Mouse (Mus musculus) left cerebral cortex, postnatal 14 days (tissue): ENCODE data around the gene Arel1. TPM values are rescaled to one million over a fixed set of nuclear protein-coding genes. Genes with fewer than 3 reads are reported as not detected.

ENCODE experiments used
- DNase-seq, 2 experiments: peaks; one replicate each; pipeline ENCODE4 v3.0.0; 2021 to 2022; ENCODE audit warnings: low spot score in 2 of 2, mixed read lengths in 1 of 2
- intact Hi-C: fragments of 180-260 bp; cut with DNase I; formaldehyde crosslinking; loops from one replicate; pipeline ENCODE4 v1.15.1; 2025
- long read RNA-seq, 2 experiments: library from polyadenylated mRNA; stranded (forward); transcript quantifications; one replicate each; pipeline ENCODE4 v2.0.0; 2021
- total RNA-seq, 2 experiments: library from RNA; stranded (reverse); gene quantifications; 2 replicates each; pipeline ENCODE4 v1.2.3; 2021

Arel1 gene
- 100 to 1,000 TPM; 103 to 106 TPM for total RNA-seq
- long read RNA-seq, experiment 1, full-length matches to known transcripts = 15 of 70 reads
- long read RNA-seq, experiment 1, partial matches to known transcripts = 45 of 70 reads
- long read RNA-seq, experiment 1, other reads (novel, unspliced or antisense) = 10 of 70 reads
- long read RNA-seq, experiment 2, full-length matches to known transcripts = 5 of 45 reads
- long read RNA-seq, experiment 2, partial matches to known transcripts = 11 of 45 reads
- long read RNA-seq, experiment 2, other reads (novel, unspliced or antisense) = 29 of 45 reads

GRCm38 (mm10) chr12:84970428-84971096 lies at the start of gene Arel1, which contains the start of gene Fcf1:
Gene Arel1, minus strand, starts transcription at chr12:84970900.
Gene Fcf1, plus strand, starts transcription at chr12:84970897.
- DNase-seq = peak; percentile 94
- intact Hi-C loops = loop anchor here (5.0 to 10.0 kb wide), 3 partner anchors 98 to 334 kb away; no protein-coding TSS in a partner anchor

GRCm38 (mm10) chr12:85012185-85012584 lies 41.5 kb upstream of the Arel1 start:
- DNase-seq = no peak
- intact Hi-C loops = no loop called here

- intact Hi-C loops = no loop called here
- no peak for DNase-seq
These were observed 39.8 kb upstream of the Arel1 start for GRCm38 (mm10) chr12:85010541-85010940.

- intact Hi-C loops = no loop called here
- no peak for DNase-seq
These were observed 39.1 kb upstream of the Arel1 start for GRCm38 (mm10) chr12:85009776-85010175.

DNA sequence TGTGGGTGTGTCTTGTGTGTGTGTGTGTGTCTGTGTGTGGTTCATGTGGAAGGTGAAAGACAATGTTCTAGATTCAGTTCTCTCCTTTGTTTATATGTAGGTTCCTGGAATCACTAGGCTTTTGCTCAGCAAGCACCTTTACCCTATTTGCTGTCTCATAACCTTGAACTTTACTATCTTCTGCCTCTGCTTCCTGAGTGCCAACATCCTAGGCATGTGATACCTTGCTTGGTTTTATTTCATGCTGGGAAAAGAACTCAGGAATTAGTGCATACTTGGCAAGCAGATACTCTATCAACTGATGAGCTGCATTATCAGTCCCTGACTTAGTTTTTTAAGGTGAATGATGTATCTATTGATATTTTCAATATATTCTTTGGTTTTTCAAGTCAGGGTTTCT lies 36.3 kb upstream of the Arel1 start:
- DNase-seq = no peak
- intact Hi-C loops = no loop called here

GRCm38 (mm10) chr12:85006206-85006605 lies 35.5 kb upstream of the Arel1 start:
- DNase-seq = no peak
- intact Hi-C loops = no loop called here

DNA sequence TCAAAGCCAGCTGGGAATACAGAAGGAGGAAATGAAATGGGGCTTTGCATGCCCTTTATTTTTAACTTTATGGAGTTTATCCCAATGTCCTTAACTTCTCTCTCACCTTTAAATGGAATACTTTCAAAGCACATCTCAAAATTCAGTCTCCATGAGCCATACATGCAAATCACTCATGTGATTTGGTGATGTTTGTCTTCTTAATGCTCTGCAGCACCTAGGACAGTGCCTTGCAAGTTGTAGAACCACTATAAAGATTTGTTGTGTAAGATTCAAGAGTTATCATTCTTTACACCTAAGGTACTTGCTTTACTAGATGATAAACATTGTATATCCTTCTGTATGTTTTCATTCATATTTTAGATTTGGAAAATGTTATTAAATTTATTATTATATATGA lies 28.4 kb upstream of the Arel1 start:
- DNase-seq = no peak
- intact Hi-C loops = no loop called here

GRCm38 (mm10) chr12:84996501-84997398 lies 26.1 kb upstream of the Arel1 start:
- intact Hi-C loops = no loop called here
- DNase-seq = peak; percentile 63 to 68

DNA sequence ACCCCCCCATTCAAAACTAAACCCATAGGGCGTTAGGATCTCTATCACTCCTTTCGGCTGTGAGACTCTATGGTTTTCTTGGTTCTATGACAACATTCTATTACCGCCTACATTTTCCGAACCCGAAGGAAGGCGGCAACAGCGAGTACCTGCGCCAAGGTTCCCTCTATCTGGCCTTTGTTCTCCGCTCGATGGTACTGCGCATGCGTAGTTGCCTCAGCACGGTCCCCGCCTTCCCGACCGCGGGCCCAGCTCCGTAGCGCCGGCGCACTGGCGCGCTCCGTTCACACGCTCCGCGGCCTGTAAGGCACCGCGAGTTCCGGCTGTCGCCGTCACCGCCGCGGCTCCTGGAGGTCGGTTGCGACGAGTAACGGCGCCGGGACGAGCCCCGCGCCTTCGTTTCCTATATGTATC lies 25.4 kb upstream of the Arel1 start, which contains the start of gene Ylpm1:
Gene Ylpm1, plus strand, starts transcription at position 239 of the 414 bp plus-strand sequence.
- intact Hi-C loops = no loop called here
- DNase-seq = peak; percentile 98 to 99

- no peak for DNase-seq
- intact Hi-C loops = no loop called here
These were observed 24.5 kb upstream of the Arel1 start for GRCm38 (mm10) chr12:84995112-84995761.

DNA sequence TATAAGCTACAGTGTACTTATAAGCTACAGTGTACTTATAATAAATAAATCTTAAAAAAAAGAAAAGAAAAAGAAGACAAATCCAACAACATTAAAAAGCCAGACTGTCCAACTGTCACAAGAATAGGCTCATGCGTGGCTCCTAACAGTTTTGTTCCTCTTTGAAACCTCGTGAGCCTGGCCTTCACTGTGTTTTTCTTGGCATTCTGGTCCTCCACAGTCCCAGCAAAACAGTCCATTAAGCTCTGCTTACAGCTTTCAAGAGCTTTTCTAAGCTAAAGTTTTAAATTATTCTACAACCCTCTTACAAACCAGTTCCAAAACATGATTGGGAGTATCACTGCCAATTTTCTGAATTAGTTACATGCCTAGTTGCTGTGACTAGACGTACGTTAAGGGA lies 18.8 kb upstream of the Arel1 start:
- intact Hi-C loops = no loop called here
- no peak for DNase-seq

GRCm38 (mm10) chr12:84979264-84979862 lies 8.7 kb upstream of the Arel1 start:
- intact Hi-C loops = loop anchor here (10.0 kb wide), 2 partner anchors 195 to 325 kb away; no protein-coding TSS in a partner anchor
- no peak for DNase-seq

DNA sequence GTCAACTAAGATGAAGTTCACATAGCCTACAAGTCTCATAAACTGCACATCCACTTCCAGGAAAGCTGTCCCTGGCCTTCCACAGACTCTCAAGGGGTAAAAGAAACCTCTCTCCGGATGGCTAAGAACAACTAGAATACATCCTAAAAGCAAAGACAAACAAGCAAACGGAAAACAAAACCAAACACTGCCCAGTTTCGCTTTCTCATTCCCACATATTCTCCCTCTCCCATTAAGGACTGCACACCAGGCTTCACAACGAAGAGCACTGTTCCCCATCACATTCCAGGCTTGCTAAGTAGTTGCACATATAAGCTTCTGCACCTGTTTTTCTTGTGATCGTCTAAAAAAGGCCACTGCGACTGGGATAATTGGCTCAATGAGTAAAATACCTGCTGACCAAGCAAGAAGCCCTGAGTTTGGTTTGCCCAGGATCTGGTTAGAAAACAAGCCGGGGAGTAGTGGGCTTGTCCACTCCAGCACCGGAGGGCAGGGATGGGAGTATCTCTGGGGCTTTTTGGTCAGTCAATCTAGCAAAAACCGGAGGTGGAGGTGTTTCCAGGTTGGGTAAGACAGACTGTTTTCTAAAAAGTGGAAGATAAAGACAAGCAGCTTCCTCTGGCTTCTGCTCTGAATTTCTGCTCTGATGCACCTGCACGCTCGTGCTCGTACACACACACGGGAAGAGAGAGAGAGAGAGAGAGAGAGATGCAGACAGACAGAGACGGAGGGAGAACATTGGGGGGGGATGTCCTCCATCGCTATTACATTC lies 858 bp downstream of the Arel1 start:
- intact Hi-C loops = loop anchor here (5.0 to 10.0 kb wide), 3 partner anchors 98 to 335 kb away; no protein-coding TSS in a partner anchor
- DNase-seq = no peak

DNA sequence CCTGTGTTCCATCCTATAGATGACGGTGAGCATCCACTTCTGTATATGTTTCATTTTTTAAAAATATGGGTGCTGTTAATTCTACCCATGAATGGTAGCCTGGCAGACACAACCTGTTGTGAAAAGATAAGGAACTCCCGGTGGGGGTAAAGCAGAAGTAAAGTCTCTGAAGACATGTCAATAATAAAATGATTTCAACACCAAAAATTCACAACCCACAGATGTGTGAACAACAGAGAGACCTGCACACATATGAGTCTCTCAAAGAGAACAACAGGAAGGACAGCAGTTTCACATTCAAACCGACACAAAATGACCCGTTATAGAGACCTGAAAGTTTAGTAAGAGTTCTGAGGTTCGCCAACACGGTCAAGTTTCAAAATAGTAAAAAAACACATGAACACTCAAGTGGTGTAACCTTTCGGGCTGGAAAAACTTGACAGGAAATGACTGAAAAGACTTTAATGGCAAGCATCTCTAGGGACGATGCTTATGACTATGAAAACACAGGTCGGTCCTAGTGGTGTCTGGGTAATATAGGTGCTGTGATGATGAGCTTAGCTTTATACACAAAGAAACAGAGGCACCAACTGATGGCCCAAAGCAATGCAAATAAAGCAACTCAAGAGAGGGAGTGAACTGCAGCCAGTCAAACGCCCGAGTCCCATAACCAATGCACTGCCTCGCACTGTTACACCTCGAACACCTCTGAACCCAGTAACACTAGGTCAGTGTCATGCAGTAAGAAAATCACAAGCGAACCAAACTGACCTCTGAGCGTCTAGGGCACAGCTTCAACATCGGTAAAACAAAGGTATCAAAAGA lies 1.7 kb downstream of the Arel1 start:
- DNase-seq = no peak
- intact Hi-C loops = no loop called here

GRCm38 (mm10) chr12:84962606-84963005 lies 8.1 kb downstream of the Arel1 start:
- DNase-seq = no peak
- intact Hi-C loops = no loop called here

GRCm38 (mm10) chr12:84958794-84959356 lies 11.8 kb downstream of the Arel1 start:
- no peak for DNase-seq
- intact Hi-C loops = no loop called here

DNA sequence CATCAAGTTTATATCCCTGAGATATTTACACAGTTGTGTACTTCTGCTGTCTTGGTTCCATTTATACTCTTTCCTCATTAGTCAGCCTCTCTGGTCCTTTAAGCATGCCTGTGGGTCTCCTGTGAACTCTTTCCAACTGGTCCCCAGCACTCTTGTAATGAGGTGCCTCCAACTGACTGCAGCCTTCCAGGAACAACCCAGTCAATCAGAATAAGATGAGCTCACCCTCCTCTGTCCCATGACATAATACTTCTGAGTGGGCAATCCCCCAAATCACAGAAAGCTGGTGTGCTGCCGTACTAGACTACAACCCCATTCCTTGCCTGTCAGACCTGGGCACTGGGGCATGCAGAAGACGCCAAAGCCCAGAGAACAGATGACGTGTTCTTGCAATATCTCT lies 14.4 kb downstream of the Arel1 start:
- intact Hi-C loops = no loop called here
- no peak for DNase-seq
